Mouse (Mus musculus): ENCODE measurements around the gene Gadd45b. TPM values are rescaled to one million over a fixed set of nuclear protein-coding genes. Genes with fewer than 3 reads are reported as not detected.

The Gadd45b gene
- 6.9 and 7.5 TPM in 2 replicates for total RNA-seq (2017)

DNA sequence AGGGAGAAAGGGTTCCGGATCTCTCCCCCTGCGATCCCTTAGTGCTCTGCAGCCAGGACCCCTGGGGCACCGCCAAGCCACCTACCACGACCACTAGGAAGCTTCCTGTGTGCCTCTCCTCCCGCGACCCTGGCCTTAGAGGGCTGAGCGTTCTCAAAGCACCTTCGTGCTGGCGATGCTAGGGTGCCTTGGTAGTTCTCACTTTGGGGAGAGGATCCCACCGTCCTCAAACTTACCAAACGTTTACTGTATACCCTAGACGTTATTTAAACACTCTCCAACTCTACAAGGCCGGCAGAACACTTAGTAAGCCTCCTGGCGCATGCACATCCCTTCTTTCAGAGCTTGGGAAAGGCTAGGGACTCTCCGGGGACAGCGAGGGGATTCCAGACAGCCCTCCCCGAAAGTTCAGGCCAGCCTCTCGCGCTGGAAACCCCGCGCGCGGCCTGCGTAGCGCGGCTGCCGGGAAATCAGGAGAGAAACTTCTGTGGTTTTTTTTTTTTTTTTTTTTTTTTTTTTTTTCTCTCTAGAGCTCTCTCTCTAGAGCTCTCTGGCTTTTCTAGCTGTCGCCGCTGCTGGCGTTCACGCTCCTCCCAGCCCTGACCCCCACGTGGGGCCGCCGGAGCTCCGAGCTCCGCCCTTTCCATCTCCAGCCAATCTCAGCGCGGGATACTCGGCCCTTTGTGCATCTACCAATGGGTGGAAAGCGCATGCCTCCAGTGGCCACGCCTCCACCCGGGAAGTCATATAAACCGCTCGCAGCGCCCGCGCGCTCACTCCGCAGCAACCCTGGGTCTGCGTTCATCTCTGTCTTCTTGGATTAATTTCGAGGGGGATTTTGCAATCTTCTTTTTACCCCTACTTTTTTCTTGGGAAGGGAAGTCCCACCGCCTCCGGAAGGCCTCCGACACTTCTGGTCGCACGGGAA, at the start of gene Gadd45b:
Gene Gadd45b (plus strand): TSS at position 775 of the 928 bp plus-strand sequence.
- peak; percentile 80 for ATAC-seq (replicated peaks; ENCODE audit: low read depth, poor library complexity, severe bottlenecking)

DNA sequence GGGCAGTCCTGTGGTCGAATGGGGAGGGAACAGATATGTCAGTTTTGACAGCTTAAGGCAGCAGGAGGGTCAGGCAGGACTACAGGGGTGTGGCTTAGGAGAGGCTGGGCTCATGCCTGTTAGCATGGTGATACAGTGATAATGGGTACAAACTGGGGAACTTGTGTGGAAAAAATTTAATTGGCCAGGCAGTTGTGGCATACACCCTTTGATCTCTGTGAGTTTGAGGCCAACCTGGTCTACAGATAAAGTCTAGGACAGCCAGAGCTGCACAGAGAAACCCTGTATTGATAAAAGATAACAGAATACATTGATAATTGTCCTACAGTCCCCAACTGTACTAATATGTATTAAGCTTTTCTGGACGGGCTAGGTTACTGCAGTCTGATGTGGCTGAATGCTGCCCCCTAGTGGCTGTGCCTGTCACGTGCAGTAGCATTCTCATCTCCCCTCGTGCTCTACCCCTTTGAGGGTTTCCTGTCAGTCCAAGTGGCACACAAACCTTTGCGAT, 49.7 kb upstream of the Gadd45b start:
- peak; percentile 83 for ATAC-seq (replicated peaks; ENCODE audit: low read depth, poor library complexity, severe bottlenecking)

DNA sequence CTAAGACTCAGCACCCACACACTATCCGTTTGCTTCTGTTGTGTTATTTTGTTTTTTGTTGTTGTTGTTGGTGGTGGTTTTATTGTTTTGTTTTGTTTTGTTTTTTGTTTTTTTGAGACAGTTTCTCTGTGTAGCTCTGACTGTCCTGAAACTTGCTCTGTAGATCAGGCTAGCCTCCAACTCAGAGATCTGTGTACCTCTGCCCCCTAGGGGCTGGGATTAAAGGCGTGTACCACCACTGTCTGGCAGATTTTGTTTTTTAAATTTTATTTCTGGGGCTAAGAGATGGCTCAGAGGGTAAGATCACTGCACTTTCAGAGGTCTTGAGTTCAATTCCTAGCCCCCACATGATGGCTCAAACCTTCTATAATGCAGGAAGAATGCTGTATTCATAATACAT, 49.0 kb upstream of the Gadd45b start:
- no peak for ATAC-seq (replicated peaks; ENCODE audit: low read depth, poor library complexity, severe bottlenecking)

DNA sequence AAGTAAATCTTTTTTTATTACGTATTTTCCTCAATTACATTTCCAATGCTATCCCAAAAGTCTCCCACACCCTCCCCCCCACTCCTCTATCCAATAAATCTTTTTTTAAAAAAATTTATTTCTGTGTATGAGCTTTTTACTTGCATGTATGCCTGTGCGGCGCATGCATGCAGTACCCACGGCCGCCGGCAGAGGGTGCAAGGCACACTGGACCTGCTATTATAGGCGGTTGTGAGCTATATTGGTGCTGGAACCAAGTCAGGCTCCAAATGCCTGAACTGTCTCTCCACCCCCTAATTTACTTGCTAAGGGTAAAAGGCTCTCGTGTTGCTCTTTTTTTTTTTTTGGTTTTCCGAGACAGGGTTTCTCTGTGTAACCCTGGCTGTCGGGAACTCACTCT, 48.6 kb upstream of the Gadd45b start:
- ATAC-seq (replicated peaks; ENCODE audit: low read depth, poor library complexity, severe bottlenecking): peak; percentile 58

DNA sequence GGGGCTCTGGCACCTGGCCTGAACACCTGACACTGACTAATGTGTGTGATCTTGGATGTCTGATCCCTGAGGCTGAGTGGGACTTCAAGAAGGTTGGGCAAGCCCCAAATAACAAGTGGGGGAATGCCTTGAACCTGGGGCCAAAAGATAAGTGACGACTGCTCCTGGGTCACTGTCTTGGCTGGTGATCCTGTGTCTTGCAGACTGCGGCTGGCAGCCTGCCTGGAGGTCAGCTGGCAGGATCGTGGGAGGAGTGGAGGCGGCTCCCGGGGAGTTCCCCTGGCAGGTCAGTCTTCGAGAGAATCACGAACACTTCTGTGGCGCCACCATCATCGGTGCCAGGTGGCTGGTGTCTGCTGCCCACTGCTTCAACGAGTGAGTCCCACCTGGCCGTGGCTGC, 42.7 kb upstream of the Gadd45b start:
- no peak; the same call in 1 of the 2 replicates for ATAC-seq (replicated peaks; ENCODE audit: low read depth, poor library complexity, severe bottlenecking)

DNA sequence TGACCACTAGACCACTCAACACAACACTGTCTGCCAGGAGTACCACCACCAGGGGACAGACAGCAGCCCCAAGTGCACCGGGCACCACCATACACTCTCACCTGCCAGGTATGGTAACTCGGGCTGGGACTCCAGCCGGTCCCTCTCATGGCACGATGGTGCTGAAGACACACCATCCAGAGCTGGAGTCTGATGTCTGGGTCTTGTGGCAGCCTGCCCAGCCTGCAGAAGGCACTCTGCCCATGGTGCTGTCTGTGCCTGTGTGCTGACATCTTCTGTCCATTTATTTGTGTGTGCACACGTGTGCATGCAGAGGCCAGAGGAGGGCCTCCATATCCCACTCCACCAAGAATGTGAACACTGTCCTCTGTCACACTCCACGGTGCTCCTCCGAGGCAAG, 34.8 kb upstream of the Gadd45b start:
- ATAC-seq (replicated peaks; ENCODE audit: low read depth, poor library complexity, severe bottlenecking): 0 out of 2 replicates have a peak, but pooled peaks have one; percentile 9

DNA sequence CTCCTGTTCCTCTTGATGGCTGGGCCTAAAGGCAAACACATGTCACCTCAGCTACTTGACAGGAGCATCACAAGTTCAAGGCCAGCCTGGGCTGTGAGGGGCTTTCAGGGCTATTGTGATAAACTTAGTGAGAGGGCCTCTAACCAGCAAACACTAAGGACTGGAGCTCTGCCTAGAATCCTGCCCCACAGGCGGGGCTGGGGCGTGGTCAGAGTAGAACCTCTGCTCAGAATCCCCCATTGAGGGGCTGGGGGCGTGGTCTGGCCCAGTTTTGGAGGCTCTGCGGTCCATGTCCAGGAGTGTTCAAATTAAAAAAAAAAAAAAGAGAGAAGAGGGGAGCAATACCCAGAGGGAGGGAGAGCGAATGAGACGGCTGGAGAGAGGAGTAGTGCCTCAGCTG, 34.2 kb upstream of the Gadd45b start:
- ATAC-seq (replicated peaks; ENCODE audit: low read depth, poor library complexity, severe bottlenecking): no peak

DNA sequence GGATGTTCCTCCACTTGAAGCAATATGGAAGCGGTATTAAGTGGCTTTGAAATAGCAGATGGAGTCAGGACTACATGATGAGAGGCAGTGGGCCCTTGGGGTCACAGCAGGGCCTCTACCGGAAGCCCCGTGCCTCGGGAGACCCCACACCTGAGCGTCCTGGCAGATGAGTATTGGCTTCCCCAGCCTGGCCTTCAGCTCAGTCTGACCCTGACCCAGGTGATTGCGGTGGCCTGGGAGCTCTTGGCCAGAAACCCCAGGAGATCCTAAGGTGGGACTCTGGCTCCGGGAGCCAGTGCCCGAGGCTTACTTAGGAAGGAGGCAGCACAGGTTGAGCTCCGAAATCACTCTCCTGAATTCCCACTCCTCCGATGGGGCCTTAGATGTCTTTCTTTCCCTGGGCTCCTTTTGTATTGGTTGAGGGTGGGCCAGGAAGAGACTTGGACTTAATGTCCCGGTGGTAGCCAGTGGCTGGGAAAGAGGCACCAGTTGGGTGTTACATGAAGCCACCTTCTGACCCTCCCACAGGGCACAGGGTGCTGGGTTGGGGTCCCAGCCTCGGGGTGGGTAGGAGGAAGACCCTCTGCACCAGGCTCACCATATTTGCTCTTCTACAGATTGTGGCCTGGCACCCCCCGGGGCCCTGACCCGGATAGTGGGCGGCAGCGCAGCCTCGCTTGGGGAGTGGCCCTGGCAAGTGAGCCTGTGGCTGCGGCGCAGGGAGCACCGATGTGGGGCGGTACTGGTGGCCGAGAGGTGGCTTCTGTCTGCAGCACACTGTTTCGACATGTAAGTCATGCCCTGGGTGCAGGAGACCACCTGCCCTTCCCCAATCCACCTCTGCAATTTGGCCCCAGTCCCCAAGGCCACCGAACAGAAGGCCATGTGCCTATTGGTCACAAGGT, 33.0 kb upstream of the Gadd45b start:
- ATAC-seq (replicated peaks; ENCODE audit: low read depth, poor library complexity, severe bottlenecking): no peak

DNA sequence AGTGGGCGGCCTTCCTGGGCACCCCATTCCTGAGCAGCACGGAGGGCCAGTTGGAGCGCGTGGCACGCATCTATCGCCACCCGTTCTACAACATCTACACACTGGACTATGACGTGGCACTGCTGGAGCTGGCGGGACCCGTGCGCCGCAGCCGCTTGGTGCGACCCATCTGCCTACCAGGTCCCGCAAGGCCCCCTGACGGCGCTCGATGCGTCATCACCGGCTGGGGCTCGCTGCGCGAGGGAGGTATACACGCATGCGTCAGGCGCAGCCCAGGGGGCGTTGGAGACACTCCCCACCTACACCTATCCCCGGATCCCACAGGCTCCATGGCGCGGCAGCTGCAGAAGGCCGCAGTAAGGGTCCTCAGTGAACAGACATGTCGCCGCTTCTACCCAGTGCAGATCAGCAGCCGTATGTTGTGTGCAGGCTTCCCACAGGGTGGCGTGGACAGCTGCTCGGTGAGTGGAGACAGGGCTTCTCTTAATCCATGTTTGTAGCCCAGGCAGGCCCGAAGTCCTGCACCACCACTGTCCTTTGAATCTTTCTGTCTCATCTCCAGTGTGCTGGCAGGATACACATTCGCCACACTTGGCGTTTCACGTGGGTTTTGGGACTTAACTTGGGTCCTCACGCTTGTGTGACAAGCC, 31.9 kb upstream of the Gadd45b start:
- no peak for ATAC-seq (replicated peaks; ENCODE audit: low read depth, poor library complexity, severe bottlenecking)

DNA sequence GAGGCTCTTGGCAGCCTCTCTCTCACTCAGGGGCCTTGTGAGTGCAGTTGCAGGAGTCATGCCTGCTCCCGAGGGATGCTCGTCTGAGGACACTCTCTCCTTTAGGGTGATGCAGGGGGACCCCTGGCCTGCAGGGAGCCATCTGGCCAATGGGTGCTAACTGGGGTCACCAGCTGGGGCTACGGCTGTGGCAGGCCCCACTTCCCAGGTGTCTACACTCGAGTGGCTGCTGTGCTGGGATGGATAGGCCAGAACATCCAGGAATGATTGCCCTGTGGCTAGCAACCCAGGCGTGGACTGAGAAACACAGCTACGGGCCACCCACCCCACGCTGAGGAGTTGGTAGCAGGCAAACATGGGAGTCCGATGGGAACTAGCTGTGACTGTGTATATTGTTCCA, 30.8 kb upstream of the Gadd45b start:
- ATAC-seq (replicated peaks; ENCODE audit: low read depth, poor library complexity, severe bottlenecking): no peak

DNA sequence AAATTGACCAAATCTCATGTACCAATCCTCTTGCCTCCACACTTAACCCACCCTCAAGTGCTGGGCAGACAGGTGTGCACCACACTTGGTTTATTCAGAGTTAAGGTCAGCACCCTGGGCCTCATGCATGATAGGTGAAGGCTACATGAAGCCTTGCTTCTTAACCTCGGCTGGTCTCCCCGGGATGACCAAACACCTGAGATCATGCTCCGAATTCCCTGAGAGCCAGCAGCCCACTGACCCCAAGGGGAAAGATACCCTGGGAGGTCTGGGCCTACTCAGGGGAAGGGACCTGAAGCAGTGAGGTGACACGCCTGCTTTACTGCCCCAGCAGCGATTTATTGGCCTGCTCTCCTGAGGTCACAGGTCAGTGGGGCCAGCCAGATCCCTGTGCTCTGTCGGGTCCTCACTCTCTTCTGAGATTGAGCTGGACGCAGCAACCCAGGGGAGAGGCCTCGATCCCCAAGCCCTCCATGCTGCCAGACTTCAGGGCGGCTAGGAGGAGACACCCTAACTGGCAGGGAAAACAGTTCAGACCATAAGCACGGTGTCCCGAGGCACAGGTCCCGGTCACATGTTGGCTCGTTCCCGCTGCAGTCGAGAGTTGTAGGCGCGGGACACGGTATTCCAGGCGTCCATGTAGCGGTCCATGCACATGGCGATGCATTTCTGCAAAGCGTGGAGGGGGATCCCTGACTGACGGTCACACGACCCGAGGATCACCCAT, 30.1 kb upstream of the Gadd45b start:
- no peak for ATAC-seq (replicated peaks; ENCODE audit: low read depth, poor library complexity, severe bottlenecking)

DNA sequence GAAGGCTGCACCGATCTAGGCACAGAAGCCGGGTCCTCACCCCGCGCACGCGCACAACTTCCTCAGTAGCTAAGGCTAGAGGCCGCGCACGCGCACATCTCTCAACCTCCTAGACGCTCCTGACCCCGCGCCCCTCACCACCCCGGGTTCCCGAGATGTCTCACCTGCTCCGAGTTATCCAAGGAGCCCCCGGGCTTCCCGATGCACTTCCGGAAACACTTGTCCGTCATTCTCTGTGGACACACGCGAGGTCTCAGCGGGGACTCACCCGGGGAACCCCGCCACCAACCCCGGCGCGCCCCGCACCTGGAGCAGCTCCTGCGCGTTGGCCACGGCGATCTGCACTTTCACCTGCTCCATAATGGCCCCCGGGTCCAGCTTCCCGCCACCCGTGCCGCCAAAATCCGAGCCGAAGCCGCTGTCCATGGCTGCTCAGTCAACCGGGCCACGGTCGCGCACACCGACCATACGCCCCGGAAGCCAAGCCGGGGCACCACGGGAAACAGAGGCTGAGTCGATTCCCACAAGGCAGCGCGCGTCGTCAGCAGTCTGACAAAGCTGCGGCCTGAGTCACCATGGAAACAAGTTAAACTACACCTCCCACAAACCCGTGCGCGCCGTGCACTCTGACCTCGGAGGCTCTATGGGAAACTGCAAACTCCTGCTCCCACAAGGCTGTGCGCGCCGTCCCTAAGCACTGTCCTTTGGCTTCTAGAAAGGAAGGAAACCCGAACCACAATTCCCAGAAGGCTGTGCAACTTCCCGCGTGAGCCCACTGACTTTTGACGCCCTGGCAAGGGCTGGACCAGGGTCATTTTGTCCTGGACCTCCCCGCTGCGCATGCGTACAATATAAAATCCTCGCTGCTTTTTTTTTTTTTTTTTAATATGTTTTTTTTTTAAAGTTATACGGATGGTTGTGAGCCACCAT, 29.3 kb upstream of the Gadd45b start, which contains the start of gene Timm13:
Gene Timm13 (minus strand): TSS at position 652 of the 930 bp plus-strand sequence.
- peak; percentile 96 for ATAC-seq (replicated peaks; ENCODE audit: low read depth, poor library complexity, severe bottlenecking)

DNA sequence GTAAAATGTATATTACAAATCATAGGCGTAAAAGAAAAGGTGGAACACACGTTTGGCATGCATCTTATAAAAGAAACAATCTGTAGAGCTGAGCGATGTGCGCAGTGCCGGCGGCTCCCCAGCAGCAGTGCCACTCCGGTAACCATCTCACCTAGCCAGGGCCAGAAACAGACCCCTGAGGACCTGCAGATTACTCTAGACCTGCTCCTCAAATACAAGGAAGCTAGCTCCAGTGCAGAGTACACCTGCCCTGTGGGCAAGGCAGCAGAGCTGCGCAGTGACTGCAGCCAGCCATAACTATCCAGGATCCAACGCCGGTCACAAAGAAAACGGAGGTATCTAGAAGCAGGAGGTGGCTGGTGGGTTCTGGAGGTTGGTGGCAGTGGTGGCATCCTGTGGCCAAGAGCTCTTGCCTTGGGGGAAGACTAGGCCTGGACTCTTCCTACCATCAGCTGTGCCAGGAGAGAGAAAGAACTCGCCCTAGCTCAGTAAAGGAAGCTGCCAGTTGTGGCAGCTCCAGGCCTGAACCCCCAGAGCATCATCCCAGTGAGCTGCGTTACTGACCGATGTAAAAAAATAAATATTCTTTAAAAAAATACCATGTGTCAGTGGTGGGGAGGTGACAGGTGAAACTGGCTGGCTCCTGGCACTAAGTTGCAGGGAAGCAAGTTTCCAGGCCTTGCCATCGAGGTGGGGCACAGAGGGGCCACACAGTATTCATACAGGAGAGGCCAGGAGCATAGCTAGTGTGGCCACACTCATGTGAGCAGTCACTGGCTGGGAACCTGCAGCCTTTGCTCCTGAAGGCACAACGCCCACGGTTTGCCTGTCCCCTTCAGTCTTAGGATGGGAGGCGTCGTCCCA, 28.2 kb upstream of the Gadd45b start:
- no peak for ATAC-seq (replicated peaks; ENCODE audit: low read depth, poor library complexity, severe bottlenecking)

DNA sequence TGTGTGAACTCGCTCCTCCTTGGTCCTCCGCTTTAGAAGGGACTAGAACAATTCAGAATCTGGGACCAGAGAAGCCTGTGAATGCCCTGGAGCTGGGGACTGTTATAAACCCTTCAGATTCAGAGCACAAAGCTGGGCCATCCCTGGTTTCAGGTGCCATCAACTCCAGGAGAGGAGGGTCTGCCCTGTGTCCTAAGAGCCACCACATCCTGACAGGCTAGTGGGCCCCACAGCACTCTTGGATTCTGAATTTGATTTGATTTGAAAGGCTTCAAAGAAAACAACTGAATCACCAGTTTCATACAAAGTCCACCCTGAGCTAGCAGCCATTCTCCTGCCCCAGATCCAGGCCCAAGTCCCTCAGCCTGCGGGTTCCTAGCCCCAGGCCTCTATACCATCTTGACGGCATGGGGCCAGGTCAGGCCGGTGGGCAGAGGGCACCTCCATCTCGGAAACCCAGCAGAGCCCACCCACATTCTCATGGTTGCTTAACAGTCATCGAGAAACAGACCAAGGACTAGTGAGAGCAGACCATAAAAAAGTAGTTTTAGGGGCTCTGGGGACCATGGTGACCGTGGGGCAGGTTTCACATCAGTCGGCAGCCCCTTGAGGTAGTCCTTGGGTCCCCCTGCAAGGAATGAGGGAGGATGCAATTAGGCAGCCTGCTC, 27.5 kb upstream of the Gadd45b start:
- no peak for ATAC-seq (replicated peaks; ENCODE audit: low read depth, poor library complexity, severe bottlenecking)

DNA sequence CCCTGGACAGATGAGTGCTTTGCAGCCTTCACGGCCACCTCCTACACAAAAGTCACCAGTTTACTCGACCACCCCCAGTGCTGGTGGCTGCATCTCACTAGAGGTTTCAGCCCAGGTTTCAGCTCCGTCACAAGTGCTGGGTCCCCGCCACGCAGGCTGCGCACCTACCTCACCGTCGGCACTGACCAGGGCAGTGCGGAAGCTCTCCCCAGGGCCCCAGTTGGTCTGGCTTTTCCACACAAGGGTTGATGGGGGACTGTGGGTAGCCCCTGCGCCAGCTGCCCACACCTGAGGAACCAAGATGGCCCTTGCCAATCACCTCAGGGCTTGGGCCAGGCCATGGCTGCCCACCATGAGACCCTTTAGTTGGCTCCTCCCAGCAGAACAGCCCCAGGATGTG, 26.6 kb upstream of the Gadd45b start:
- ATAC-seq (replicated peaks; ENCODE audit: low read depth, poor library complexity, severe bottlenecking): no peak

DNA sequence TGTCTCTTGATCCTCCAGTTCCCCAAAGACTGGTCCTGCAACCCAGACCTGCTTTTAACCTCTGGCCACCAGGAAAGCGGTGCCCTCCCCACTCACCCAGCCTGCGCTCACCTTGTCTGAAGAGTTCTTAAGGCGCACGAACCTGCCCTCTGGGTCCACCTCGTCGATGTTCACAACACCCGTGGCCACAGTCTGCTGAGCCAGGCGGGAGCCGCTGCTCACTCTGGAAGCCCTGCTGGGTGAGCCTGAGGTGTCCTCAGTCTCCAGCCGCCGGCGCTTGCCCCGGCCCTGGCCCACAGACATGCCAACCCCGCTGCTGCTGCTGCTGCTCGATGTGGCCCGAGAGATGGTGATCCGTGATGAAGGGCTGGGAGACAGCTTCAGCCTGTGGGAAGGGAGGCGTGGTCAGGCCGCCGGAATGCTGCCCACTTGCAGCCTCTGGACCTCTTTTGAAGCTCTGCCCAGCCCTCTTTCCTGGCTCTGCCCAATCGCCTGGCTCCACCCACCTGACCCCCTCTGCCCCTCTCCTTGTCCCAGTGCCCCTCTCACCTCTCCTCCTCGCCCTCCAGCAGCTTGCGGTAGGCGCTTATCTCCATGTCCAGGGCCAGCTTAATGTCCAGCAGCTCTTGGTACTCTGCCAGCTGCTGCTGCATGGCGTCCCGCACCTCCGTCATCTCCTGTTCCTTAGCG, 25.7 kb upstream of the Gadd45b start:
- ATAC-seq (replicated peaks; ENCODE audit: low read depth, poor library complexity, severe bottlenecking): no peak
